Mouse (Mus musculus) ovary, postnatal 14 days (tissue): ENCODE results near the gene Sept9.
"Not testable (repeated sequence)": the region's sequence is repeated elsewhere in the genome, so short reads cannot be mapped to it uniquely, and the experiment has no call there.

Source experiments
- DNase-seq: peaks from one replicate; pipeline ENCODE4 v3.0.0; 2022; ENCODE audit warnings: low spot score

The Sept9 gene

GRCm38 (mm10) chr11:117313446-117313845, 114.0 kb downstream of the Sept9 start:
- DNase-seq = no peak

GRCm38 (mm10) chr11:117314026-117314425, 114.6 kb downstream of the Sept9 start:
- no peak for DNase-seq

- no peak for DNase-seq
Measured at GRCm38 (mm10) chr11:117314520-117314919, 115.1 kb downstream of the Sept9 start.

GRCm38 (mm10) chr11:117315309-117315708, 115.8 kb downstream of the Sept9 start:
- no peak for DNase-seq

- DNase-seq = no peak
Measured at GRCm38 (mm10) chr11:117316441-117317331, 117.2 kb downstream of the Sept9 start.

- DNase-seq = no peak
Measured at GRCm38 (mm10) chr11:117317429-117318101, 118.1 kb downstream of the Sept9 start.

- no peak for DNase-seq
Measured at GRCm38 (mm10) chr11:117318202-117318601, 118.7 kb downstream of the Sept9 start.

- DNase-seq = no peak
Measured at GRCm38 (mm10) chr11:117318731-117319542, 119.5 kb downstream of the Sept9 start.

GRCm38 (mm10) chr11:117319543-117320335, 120.3 kb downstream of the Sept9 start:
- DNase-seq = no peak

GRCm38 (mm10) chr11:117320482-117320881, 121.0 kb downstream of the Sept9 start:
- DNase-seq = no peak

- DNase-seq = no peak
Measured at GRCm38 (mm10) chr11:117321311-117321971, 122.0 kb downstream of the Sept9 start.

GRCm38 (mm10) chr11:117322311-117322710, 122.8 kb downstream of the Sept9 start:
- no peak for DNase-seq

- no peak for DNase-seq
Measured at GRCm38 (mm10) chr11:117322730-117323579, 123.5 kb downstream of the Sept9 start.

GRCm38 (mm10) chr11:117323976-117324574, 124.6 kb downstream of the Sept9 start:
- DNase-seq = no peak

GRCm38 (mm10) chr11:117324718-117325117, 125.3 kb downstream of the Sept9 start:
- not testable (repeated sequence) for DNase-seq

- DNase-seq = no peak
Measured at GRCm38 (mm10) chr11:117325131-117325467, 125.6 kb downstream of the Sept9 start.

- no peak for DNase-seq
Measured at GRCm38 (mm10) chr11:117325468-117326139, 126.1 kb downstream of the Sept9 start.

- no peak for DNase-seq
Measured at GRCm38 (mm10) chr11:117326140-117326725, 126.8 kb downstream of the Sept9 start.
